Mouse (Mus musculus) liver, embryonic 13.5 days (tissue): ENCODE results near the gene Glis2. TPM values are rescaled to one million over a fixed set of nuclear protein-coding genes. Genes with fewer than 3 reads are reported as not detected.

Experiments used
- ATAC-seq: fragments of 200-750 bp; cut with Nextera tagmentation; 2 replicates; pipeline ENCODE4 v1.8.0; 2017; ENCODE audit warnings: low read depth, mild to moderate bottlenecking, moderate number of reproducible peaks, moderate library complexity
- DNase-seq: peaks from one replicate; pipeline ENCODE4 v3.0.0; 2022
- H3K27ac ChIP-seq: fragments of 300-500 bp; sonication (generic); 2 replicates; pipeline ENCODE4 v1.5.1; 2015; ENCODE audit warnings: moderate library complexity, mild to moderate bottlenecking, inconsistent platforms
- H3K27me3 ChIP-seq: fragments of 300-500 bp; sonication (generic); 2 replicates; pipeline ENCODE4 v1.6.1; 2015; ENCODE audit warnings: mild to moderate bottlenecking, inconsistent platforms
- H3K36me3 ChIP-seq: fragments of 300-500 bp; sonication (generic); 2 replicates; pipeline ENCODE4 v1.6.1; 2015; ENCODE audit warnings: mild to moderate bottlenecking, inconsistent platforms
- H3K4me1 ChIP-seq: fragments of 300-500 bp; sonication (generic); replicated peaks from 2 replicates; pipeline ENCODE4 v1.6.1; 2015; ENCODE audit warnings: inconsistent platforms
- H3K4me2 ChIP-seq: fragments of 300-500 bp; sonication (generic); 2 replicates; pipeline ENCODE4 v1.6.1; 2015; ENCODE audit warnings: inconsistent platforms, mild to moderate bottlenecking, moderate library complexity
- H3K4me3 ChIP-seq: fragments of 300-500 bp; sonication (generic); replicated peaks from 2 replicates; pipeline ENCODE4 v1.5.1; 2015; ENCODE audit warnings: mild to moderate bottlenecking, inconsistent platforms
- H3K9ac ChIP-seq: fragments of 300-500 bp; sonication (generic); 2 replicates; pipeline ENCODE4 v1.6.1; 2015; ENCODE audit warnings: mild to moderate bottlenecking, inconsistent platforms
- H3K9me3 ChIP-seq: fragments of 300-500 bp; sonication (generic); replicated peaks from 2 replicates; pipeline ENCODE4 v1.6.1; 2016; ENCODE audit warnings: inconsistent platforms
- WGBS: fragments of 180-500 bp; shearing (Covaris S2); methylation state at CpG from one replicate; pipeline ENCODE4 v1.1.7; 2015; ENCODE audit not compliant: insufficient replicate concordance; 5-methylcytosine and 5-hydroxymethylcytosine counted together
- polyA plus RNA-seq: library from polyadenylated mRNA; unstranded; fragments of >200 nt; fragmentation: Nextera tagmentation; extraction: Ambion mirVana; gene quantifications from 2 replicates; pipeline ENCODE4 v1.2.1, GENCODE M21; 2015

Gene Glis2
- polyA plus RNA-seq, 1 experiment from 2014 or later = 2.4 TPM

DNA sequence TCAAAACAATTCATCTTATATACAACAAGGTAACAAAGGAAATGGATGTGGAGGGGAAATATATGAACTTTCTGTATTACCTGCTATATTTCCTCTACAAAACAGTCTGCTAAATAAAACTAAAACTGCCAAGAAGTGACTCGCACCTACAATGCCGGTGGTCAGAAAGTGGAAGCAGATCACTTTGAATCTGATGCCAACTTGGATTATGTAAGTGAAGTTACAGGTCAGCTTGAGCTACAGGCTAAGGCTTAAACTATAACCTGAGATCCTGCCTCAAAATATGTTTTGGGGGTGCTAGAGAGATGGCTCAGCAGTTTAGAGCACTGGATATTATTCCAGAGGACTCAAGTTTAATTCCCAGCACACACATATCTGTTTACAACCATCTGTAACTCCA, 71.2 kb downstream of the Glis2 start:
- H3K9ac ChIP-seq = no peak overlapping the region
- no peaks in the 10 kb centered on the region; the same call in 1 of the 2 replicates for H3K4me1 ChIP-seq
- H3K4me2 ChIP-seq = no peak overlapping the region
- H3K27ac ChIP-seq = no peak overlapping the region
- WGBS = 87% methylated on average over 2 of the region's 2 CpGs
- ATAC-seq (no peak), DNase-seq (no peak)
- no peaks in the 10 kb centered on the region for H3K27me3 ChIP-seq
- no peak overlapping the region for H3K4me3 ChIP-seq
- peaks cover 38% of the 10 kb centered on the region for H3K36me3 ChIP-seq
- H3K9me3 ChIP-seq = no peaks in the 10 kb centered on the region

DNA sequence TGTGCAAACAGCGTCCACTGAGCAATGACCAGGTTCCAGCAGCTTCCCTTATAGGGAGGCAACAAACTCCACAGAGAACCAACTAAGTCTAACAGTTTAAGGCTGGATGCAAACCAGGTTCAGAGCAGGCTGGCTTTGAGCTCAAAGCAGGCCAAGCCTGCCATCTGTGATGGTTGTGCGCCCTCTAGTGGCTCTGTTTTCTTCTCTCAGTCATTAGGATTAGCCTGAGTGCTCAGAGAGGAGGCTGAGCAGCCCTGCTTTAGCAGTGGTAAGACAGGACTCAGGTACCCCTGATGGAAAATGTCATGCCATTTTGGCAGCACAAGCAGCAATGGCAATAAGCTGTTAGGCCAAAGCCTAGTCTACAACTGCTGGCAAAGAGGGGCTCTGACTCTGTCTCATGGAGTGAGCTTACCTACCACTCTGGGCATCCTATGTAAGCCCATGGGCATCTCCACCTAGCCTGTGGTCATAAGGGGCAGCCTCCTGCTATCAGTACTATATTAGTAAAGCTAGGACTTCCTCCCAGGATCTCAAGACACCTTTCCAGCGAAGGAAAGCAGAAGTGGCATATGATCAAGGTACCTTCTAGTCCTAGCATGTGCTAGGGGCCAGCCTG, 72.8 kb downstream of the Glis2 start:
- Histone ChIP-seq H3K36me3 (peaks cover 33% of the 10 kb centered on the region), H3K4me3 (no peak overlapping the region)

DNA sequence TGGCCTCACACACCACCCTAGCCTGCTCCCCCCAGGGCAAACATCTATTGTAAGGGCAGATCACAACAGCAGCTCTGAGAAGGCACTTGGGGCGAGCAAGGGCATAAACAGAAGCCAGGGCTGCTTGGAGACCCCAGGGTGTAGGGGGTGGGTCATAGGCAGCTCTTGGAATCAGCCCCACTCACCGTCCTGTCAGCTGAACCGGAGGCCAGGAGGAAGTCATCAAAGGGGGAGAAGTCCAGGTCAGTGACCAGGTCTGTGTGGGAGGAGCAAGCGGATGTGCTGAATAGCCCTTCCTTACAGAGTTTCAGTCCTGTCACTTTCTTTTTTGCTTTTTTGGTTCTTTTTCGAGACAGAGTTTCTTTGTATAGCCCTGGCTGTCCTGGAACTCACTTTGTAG, 75.8 kb downstream of the Glis2 start:
- H3K27ac ChIP-seq = no peak overlapping the region
- H3K9ac ChIP-seq = no peak overlapping the region
- H3K9me3 ChIP-seq = no peaks in the 10 kb centered on the region
- 0 out of 2 replicates have a peak, but pooled peaks have one; percentile 8 for ATAC-seq
- no peak overlapping the region for H3K4me3 ChIP-seq
- 63% methylated on average over 5 of the region's 5 CpGs for WGBS
- H3K36me3 ChIP-seq = peaks cover 38% of the 10 kb centered on the region
- no peak for DNase-seq
- H3K4me1 ChIP-seq = peaks cover 21% of the 10 kb centered on the region
- H3K27me3 ChIP-seq = no peaks in the 10 kb centered on the region
- H3K4me2 ChIP-seq = no peak overlapping the region

More for the DNA sequence above, 72.8 kb downstream of the Glis2 start:
- no peak overlapping the region for H3K4me2 ChIP-seq
- peak; percentile 77 for ATAC-seq
- no peaks in the 10 kb centered on the region for H3K9me3 ChIP-seq
- H3K27me3 ChIP-seq = no peaks in the 10 kb centered on the region
- no peak overlapping the region for H3K27ac ChIP-seq
- H3K4me1 ChIP-seq = no peaks in the 10 kb centered on the region; the same call in 1 of the 2 replicates
- H3K9ac ChIP-seq = no peak overlapping the region
- WGBS = 18% methylated on average over 3 of the region's 3 CpGs
- DNase-seq = peak; percentile 68

DNA sequence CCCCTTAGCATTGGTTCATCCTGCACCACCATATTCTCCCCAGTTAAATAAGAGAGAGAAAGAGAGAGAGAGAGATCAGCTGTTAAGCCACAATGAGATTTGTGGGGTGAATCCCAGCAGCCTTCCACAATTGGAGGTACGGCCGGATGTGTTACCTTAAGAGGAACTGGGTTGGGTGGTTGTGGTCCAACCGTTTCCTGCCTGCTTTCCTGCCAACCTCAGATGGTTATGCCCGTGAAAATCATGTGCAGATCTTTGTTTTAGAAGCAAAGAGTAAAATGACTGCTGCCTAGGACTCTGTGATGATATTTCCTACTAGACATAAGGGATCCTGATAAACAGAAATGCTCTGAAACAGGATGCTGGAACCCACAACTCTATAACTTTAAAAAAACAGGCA, 79.6 kb downstream of the Glis2 start:
- H3K9ac ChIP-seq = no peak overlapping the region
- no peaks in the 10 kb centered on the region for H3K27me3 ChIP-seq
- H3K36me3 ChIP-seq = peaks cover 32% of the 10 kb centered on the region
- 27% methylated on average over 4 of the region's 4 CpGs for WGBS
- DNase-seq (no peak), ATAC-seq (no peak)
- H3K9me3 ChIP-seq = no peaks in the 10 kb centered on the region
- no peak overlapping the region for H3K27ac ChIP-seq
- H3K4me3 ChIP-seq = no peak overlapping the region
- H3K4me2 ChIP-seq = no peak overlapping the region
- peaks cover 41% of the 10 kb centered on the region for H3K4me1 ChIP-seq

Other genes with a start within 250 kb of the Glis2 start
- gene Adcy9, start 174.2 kb upstream of the Glis2 start, polyA plus RNA-seq = 0.63 and 0.66 TPM in 2 replicates
- 3.1 and 3.2 TPM in 2 replicates for gene Srl, start 52.9 kb upstream of the Glis2 start, polyA plus RNA-seq
- 8.4 and 10.7 TPM in 2 replicates for gene Tfap4, start 34.9 kb upstream of the Glis2 start, polyA plus RNA-seq
- gene Pam16, start 30.3 kb downstream of the Glis2 start, polyA plus RNA-seq = 67.5 and 74.1 TPM in 2 replicates
- gene Vasn, start 45.2 kb downstream of the Glis2 start, polyA plus RNA-seq = 2.9 TPM in 2 replicates
- 51.8 and 62.5 TPM in 2 replicates for gene Dnaja3, start 45.3 kb downstream of the Glis2 start, polyA plus RNA-seq
- 7.0 and 9.9 TPM in 2 replicates for gene Coro7, start 85.1 kb downstream of the Glis2 start, polyA plus RNA-seq
- gene Nmral1, start 124.6 kb downstream of the Glis2 start, polyA plus RNA-seq = 48.0 and 48.2 TPM in 2 replicates
- 38.9 and 40.1 TPM in 2 replicates for gene Hmox2, start 131.6 kb downstream of the Glis2 start, polyA plus RNA-seq
- 16.7 and 17.9 TPM in 2 replicates for gene Cdip1, start 195.6 kb downstream of the Glis2 start, polyA plus RNA-seq
- not detected in 2 replicates for gene 4930562C15Rik, start 240.7 kb downstream of the Glis2 start, polyA plus RNA-seq